Mouse (Mus musculus): ENCODE measurements around the gene Pnn. TPM values are rescaled to one million over a fixed set of nuclear protein-coding genes. Genes with fewer than 3 reads are reported as not detected.
A peak's percentile ranks its signal among the peaks of the same experiment; 100 is the strongest.

Gene Pnn
- polyA plus RNA-seq (2016; fragmentation: Nextera tagmentation; extraction: Ambion mirVana): 122 and 133 TPM in 2 replicates

- WGBS: under 1% methylated on average over 43 of the region's 43 CpGs
- H3K9me3 ChIP-seq: no peaks in the 10 kb centered on the region
- H3K36me3 ChIP-seq (replicated peaks): peaks cover 36% of the 10 kb centered on the region
- H3K27me3 ChIP-seq (ENCODE audit: poor library complexity, severe bottlenecking): no peaks in the 10 kb centered on the region
- peak; percentile 97 for DNase-seq (ENCODE audit: extremely low spot score, low spot score)
- peaks cover 17% of the 10 kb centered on the region for H3K4me1 ChIP-seq
- H3K4me3 ChIP-seq: peak within 1 kb of the TSS; percentile 85
- H3K27ac ChIP-seq: peak within 1 kb of the TSS; percentile 97
Observed at GRCm38 (mm10) chr12:59066448-59067077, at the start of gene Pnn. Pnn (plus strand) TSS chr12:59066884.

- Histone ChIP-seq H3K27me3 (ENCODE audit: poor library complexity, severe bottlenecking) (no peaks in the 10 kb centered on the region), H3K4me3 (no peak overlapping the region), H3K9me3 (no peaks in the 10 kb centered on the region), H3K4me1 (peaks cover 8% of the 10 kb centered on the region), H3K36me3 (replicated peaks) (peaks cover 79% of the 10 kb centered on the region), H3K27ac (no peak overlapping the region)
- WGBS: 80% methylated on average over 8 of the region's 8 CpGs
- no peak for DNase-seq (ENCODE audit: extremely low spot score, low spot score)
Observed at GRCm38 (mm10) chr12:59017970-59018369, 48.7 kb upstream of the Pnn start.

- peaks cover 95% of the 10 kb centered on the region for H3K36me3 ChIP-seq (replicated peaks)
- H3K9me3 ChIP-seq: no peaks in the 10 kb centered on the region
- 91% methylated on average over 2 of the region's 2 CpGs for WGBS
- no peak for DNase-seq (ENCODE audit: extremely low spot score, low spot score)
- H3K4me3 ChIP-seq: no peak overlapping the region
- no peaks in the 10 kb centered on the region for H3K27me3 ChIP-seq (ENCODE audit: poor library complexity, severe bottlenecking)
- no peak overlapping the region for H3K27ac ChIP-seq
- H3K4me1 ChIP-seq: no peaks in the 10 kb centered on the region
Observed at GRCm38 (mm10) chr12:59019891-59020290, 46.8 kb upstream of the Pnn start.

GRCm38 (mm10) chr12:59021306-59021705, 45.4 kb upstream of the Pnn start:
- no peak overlapping the region for H3K4me3 ChIP-seq
- no peak for DNase-seq (ENCODE audit: extremely low spot score, low spot score)
- 91% methylated on average over 4 of the region's 4 CpGs for WGBS
- no peaks in the 10 kb centered on the region for H3K9me3 ChIP-seq
- H3K36me3 ChIP-seq (replicated peaks): peaks cover 95% of the 10 kb centered on the region
- H3K27ac ChIP-seq: no peak overlapping the region
- no peaks in the 10 kb centered on the region for H3K4me1 ChIP-seq
- no peaks in the 10 kb centered on the region for H3K27me3 ChIP-seq (ENCODE audit: poor library complexity, severe bottlenecking)

- no peaks in the 10 kb centered on the region for H3K9me3 ChIP-seq
- 74% methylated on average over 5 of the region's 5 CpGs for WGBS
- H3K27me3 ChIP-seq (ENCODE audit: poor library complexity, severe bottlenecking): no peaks in the 10 kb centered on the region
- H3K27ac ChIP-seq: no peak overlapping the region
- no peak overlapping the region for H3K4me3 ChIP-seq
- no peak for DNase-seq (ENCODE audit: extremely low spot score, low spot score)
- no peaks in the 10 kb centered on the region for H3K4me1 ChIP-seq
- H3K36me3 ChIP-seq (replicated peaks): peaks cover 20% of the 10 kb centered on the region
Observed at GRCm38 (mm10) chr12:59032101-59032500, 34.6 kb upstream of the Pnn start.

GRCm38 (mm10) chr12:59039162-59039970, 27.3 kb upstream of the Pnn start:
- 69% methylated on average over 10 of the region's 10 CpGs for WGBS
- no peak for DNase-seq (ENCODE audit: extremely low spot score, low spot score)
- Histone ChIP-seq H3K27me3 (ENCODE audit: poor library complexity, severe bottlenecking) (no peaks in the 10 kb centered on the region), H3K4me3 (peak overlapping the region; percentile 36), H3K9me3 (no peaks in the 10 kb centered on the region), H3K27ac (peak overlapping the region; percentile 97), H3K4me1 (peaks cover 7% of the 10 kb centered on the region), H3K36me3 (replicated peaks) (peaks cover 29% of the 10 kb centered on the region)

GRCm38 (mm10) chr12:59039971-59040844, 26.5 kb upstream of the Pnn start:
- Histone ChIP-seq H3K36me3 (replicated peaks) (peaks cover 38% of the 10 kb centered on the region), H3K27ac (peak overlapping the region; percentile 97), H3K27me3 (ENCODE audit: poor library complexity, severe bottlenecking) (no peaks in the 10 kb centered on the region), H3K4me1 (peaks cover 7% of the 10 kb centered on the region), H3K4me3 (peak overlapping the region; percentile 36), H3K9me3 (no peaks in the 10 kb centered on the region)
- DNase-seq (ENCODE audit: extremely low spot score, low spot score): peak; percentile 79
- WGBS: 2% methylated on average over 23 of the region's 23 CpGs

- 35% methylated on average over 7 of the region's 7 CpGs for WGBS
- H3K4me1 ChIP-seq: peaks cover 7% of the 10 kb centered on the region
- DNase-seq (ENCODE audit: extremely low spot score, low spot score): peak; percentile 18
- no peak overlapping the region for H3K27ac ChIP-seq
- no peaks in the 10 kb centered on the region for H3K9me3 ChIP-seq
- H3K36me3 ChIP-seq (replicated peaks): peaks cover 44% of the 10 kb centered on the region
- H3K27me3 ChIP-seq (ENCODE audit: poor library complexity, severe bottlenecking): no peaks in the 10 kb centered on the region
- no peak overlapping the region for H3K4me3 ChIP-seq
Observed at GRCm38 (mm10) chr12:59040851-59041250, 25.8 kb upstream of the Pnn start.

- 95% methylated on average over 3 of the region's 3 CpGs for WGBS
- Histone ChIP-seq H3K4me1 (no peaks in the 10 kb centered on the region), H3K4me3 (no peak overlapping the region), H3K27ac (no peak overlapping the region), H3K36me3 (replicated peaks) (peaks cover 81% of the 10 kb centered on the region), H3K27me3 (ENCODE audit: poor library complexity, severe bottlenecking) (no peaks in the 10 kb centered on the region), H3K9me3 (no peaks in the 10 kb centered on the region; the same call in 1 of the 2 replicates)
- no peak for DNase-seq (ENCODE audit: extremely low spot score, low spot score)
Observed at GRCm38 (mm10) chr12:59052470-59052869, 14.2 kb upstream of the Pnn start.

- 88% methylated on average over 5 of the region's 5 CpGs for WGBS
- H3K9me3 ChIP-seq: no peaks in the 10 kb centered on the region; the same call in 1 of the 2 replicates
Observed at GRCm38 (mm10) chr12:59053166-59053565, 13.5 kb upstream of the Pnn start.

GRCm38 (mm10) chr12:59053976-59054375, 12.7 kb upstream of the Pnn start:
- Histone ChIP-seq H3K9me3 (no peaks in the 10 kb centered on the region; the same call in 1 of the 2 replicates), H3K27me3 (ENCODE audit: poor library complexity, severe bottlenecking) (no peaks in the 10 kb centered on the region), H3K4me3 (no peak overlapping the region), H3K27ac (no peak overlapping the region), H3K4me1 (no peaks in the 10 kb centered on the region), H3K36me3 (replicated peaks) (peaks cover 81% of the 10 kb centered on the region)
- DNase-seq (ENCODE audit: extremely low spot score, low spot score): no peak

More at GRCm38 (mm10) chr12:59053166-59053565, 13.5 kb upstream of the Pnn start:
- H3K36me3 ChIP-seq (replicated peaks): peaks cover 80% of the 10 kb centered on the region
- no peak overlapping the region for H3K27ac ChIP-seq
- no peaks in the 10 kb centered on the region for H3K4me1 ChIP-seq
- no peaks in the 10 kb centered on the region for H3K27me3 ChIP-seq (ENCODE audit: poor library complexity, severe bottlenecking)
- no peak for DNase-seq (ENCODE audit: extremely low spot score, low spot score)
- no peak overlapping the region for H3K4me3 ChIP-seq

GRCm38 (mm10) chr12:59055196-59055850, 11.4 kb upstream of the Pnn start:
- 93% methylated on average over 4 of the region's 4 CpGs for WGBS
- Histone ChIP-seq H3K27ac (no peak overlapping the region), H3K4me1 (peaks cover 13% of the 10 kb centered on the region), H3K36me3 (replicated peaks) (peaks cover 76% of the 10 kb centered on the region), H3K9me3 (no peaks in the 10 kb centered on the region; the same call in 1 of the 2 replicates), H3K4me3 (no peak overlapping the region), H3K27me3 (ENCODE audit: poor library complexity, severe bottlenecking) (no peaks in the 10 kb centered on the region)
- no peak for DNase-seq (ENCODE audit: extremely low spot score, low spot score)
